Mouse (Mus musculus) brain, embryonic 14.5 days (tissue): ENCODE measurements around the gene Psmc3ip.

Experiments used
- CTCF ChIP-seq: fragments of 200-500 bp; IDR thresholded peaks from 2 replicates; pipeline ENCODE4 v1.5.1; 2012; ENCODE audit warnings: inconsistent platforms, mild to moderate bottlenecking, moderate library complexity, borderline replicate concordance; ENCODE audit not compliant: insufficient read depth, insufficient read length; ENCODE audit errors: extremely low read depth
- POLR2A ChIP-seq: fragments of 200-500 bp; IDR thresholded peaks from 2 replicates; pipeline ENCODE4 v1.6.1; 2012; ENCODE audit warnings: mild to moderate bottlenecking, inconsistent platforms, borderline replicate concordance; ENCODE audit not compliant: poor library complexity, insufficient read depth, insufficient read length, severe bottlenecking; ENCODE audit errors: extremely low read depth

GRCm38 (mm10) chr11:101103011-101103410 is 7.8 kb upstream of the Psmc3ip start:
- TF ChIP-seq CTCF (no peak), POLR2A (no peak)
